Mouse (Mus musculus): ENCODE measurements at regions not wholly inside any gene's neighbourhood (a gene's known extent, or its start where the extent isn't known, plus 50 kb on each side); places are given as distances from the start of the nearest gene placed in this dataset.
A peak's percentile ranks its signal among the peaks of the same experiment; 100 is the strongest.

DNA sequence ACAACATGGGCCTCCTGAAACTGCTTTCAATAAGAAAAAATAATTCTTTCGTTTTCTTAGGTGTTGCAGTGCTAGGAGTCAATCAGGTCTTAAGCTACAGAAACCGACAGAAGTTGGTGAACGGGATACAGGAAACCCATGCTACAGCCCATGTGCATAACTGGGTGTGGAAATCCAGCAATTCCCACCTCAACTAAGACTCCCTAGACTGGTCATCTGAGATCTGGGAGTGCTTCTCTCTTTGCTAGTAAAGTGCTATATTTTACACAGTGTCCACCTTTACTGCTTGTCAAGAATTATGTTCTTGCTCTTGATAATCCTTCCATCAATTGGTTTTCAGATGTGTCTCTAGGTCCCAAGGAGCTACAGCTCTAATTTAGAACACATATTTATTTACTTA lies 166.4 kb upstream of the Zc3h12c start:
- Histone ChIP-seq H3K36me3 (ENCODE audit: control insufficient read depth, insufficient read depth) (no peaks in the 10 kb centered on the region), H3K27ac (ENCODE audit: low read length) (no peak overlapping the region), H3K4me2 (ENCODE audit: low read length) (no peak overlapping the region), H3K9ac (replicated peaks; ENCODE audit: low read depth, low read length) (no peak overlapping the region), H3K4me3 (replicated peaks; ENCODE audit: low read length) (no peak overlapping the region), H3K4me1 (replicated peaks; ENCODE audit: control insufficient read depth, insufficient read depth, low read length) (no peaks in the 10 kb centered on the region; the same call in 1 of the 2 replicates), H3K9me3 (ENCODE audit: control insufficient read depth, low read length) (no peaks in the 10 kb centered on the region), H3K27me3 (replicated peaks; ENCODE audit: control insufficient read depth, insufficient read depth, low read length) (no peaks in the 10 kb centered on the region)
- no peak for ATAC-seq
- 87% methylated on average over 3 of the region's 3 CpGs for WGBS

DNA sequence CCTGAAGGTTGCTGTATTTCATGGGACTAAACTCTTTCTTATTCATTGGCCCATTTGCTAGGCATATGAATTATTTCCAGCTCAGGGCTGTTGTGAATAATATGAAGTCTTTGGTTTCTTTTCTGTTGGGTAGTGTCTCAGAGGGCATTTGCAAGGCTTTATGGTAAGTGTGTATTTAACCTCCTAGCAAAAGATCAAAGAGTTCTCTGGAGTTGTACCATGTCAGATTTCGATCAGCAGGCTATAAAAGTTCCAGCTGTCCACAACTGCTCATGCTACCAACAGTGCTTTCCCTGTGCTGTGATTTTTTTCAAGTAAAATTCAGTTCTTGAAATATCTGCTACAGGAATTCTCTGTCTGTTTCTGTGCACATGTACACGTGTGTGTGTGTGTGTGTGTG lies 165.5 kb upstream of the Zc3h12c start:
- Histone ChIP-seq H3K4me1 (replicated peaks; ENCODE audit: control insufficient read depth, insufficient read depth, low read length) (no peaks in the 10 kb centered on the region; the same call in 1 of the 2 replicates), H3K9me3 (ENCODE audit: control insufficient read depth, low read length) (no peaks in the 10 kb centered on the region), H3K36me3 (ENCODE audit: control insufficient read depth, insufficient read depth) (no peaks in the 10 kb centered on the region), H3K27ac (ENCODE audit: low read length) (no peak overlapping the region), H3K27me3 (replicated peaks; ENCODE audit: control insufficient read depth, insufficient read depth, low read length) (no peaks in the 10 kb centered on the region), H3K9ac (replicated peaks; ENCODE audit: low read depth, low read length) (no peak overlapping the region), H3K4me2 (ENCODE audit: low read length) (no peak overlapping the region), H3K4me3 (replicated peaks; ENCODE audit: low read length) (no peak overlapping the region)
- 49% methylated on average over 2 of the region's 2 CpGs for WGBS
- ATAC-seq = no peak

DNA sequence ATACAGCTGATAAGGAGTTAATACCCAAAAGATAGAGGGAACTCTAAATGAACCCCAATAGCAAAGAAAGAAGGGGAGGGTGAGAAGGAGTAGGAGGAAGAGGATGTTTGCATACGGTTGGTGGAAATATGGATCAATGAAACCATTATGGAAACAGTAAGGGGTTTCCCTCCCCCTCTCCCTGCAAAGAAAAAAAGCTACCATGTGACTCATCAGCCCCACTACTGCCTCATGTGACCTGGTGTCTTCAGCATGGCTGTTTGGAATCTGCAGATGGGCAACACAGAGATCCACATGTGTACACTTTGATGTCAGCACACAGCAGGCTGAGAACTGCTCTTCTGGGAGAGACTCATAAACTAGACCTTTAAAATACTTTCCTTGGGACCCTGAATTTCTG lies 163.4 kb upstream of the Zc3h12c start:
- whole genome bisulfite sequencing = 83% methylated on average over 1 of the region's 1 CpGs
- no peak overlapping the region for H3K9ac ChIP-seq (replicated peaks; ENCODE audit: low read depth, low read length)
- no peak overlapping the region for H3K4me3 ChIP-seq (replicated peaks; ENCODE audit: low read length)
- H3K36me3 ChIP-seq (ENCODE audit: control insufficient read depth, insufficient read depth) = no peaks in the 10 kb centered on the region
- H3K4me2 ChIP-seq (ENCODE audit: low read length) = no peak overlapping the region
- no peak overlapping the region for H3K27ac ChIP-seq (ENCODE audit: low read length)
- no peaks in the 10 kb centered on the region for H3K27me3 ChIP-seq (replicated peaks; ENCODE audit: control insufficient read depth, insufficient read depth, low read length)
- H3K4me1 ChIP-seq (replicated peaks; ENCODE audit: control insufficient read depth, insufficient read depth, low read length) = no peaks in the 10 kb centered on the region
- H3K9me3 ChIP-seq (ENCODE audit: control insufficient read depth, low read length) = no peaks in the 10 kb centered on the region
- no peak for ATAC-seq

DNA sequence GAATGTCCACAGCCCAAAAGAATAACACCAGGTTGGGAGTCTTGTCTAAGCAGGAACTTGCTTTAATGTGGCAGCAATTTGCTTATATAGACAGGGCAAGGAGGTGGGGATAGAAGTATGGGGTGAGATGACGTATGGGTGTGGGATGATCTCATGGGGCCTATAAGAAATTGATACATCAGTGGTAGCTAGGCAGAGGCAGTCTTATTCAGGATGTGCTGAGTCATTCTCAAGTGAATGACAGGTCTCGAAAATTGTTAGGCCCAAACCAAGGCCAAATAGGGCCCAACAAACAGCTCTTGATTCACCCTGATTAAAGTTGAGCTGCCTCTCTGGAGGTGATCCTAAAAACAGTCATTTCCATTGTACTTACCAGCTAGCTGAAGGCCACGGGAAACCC lies 162.3 kb upstream of the Zc3h12c start:
- H3K4me1 ChIP-seq (replicated peaks; ENCODE audit: control insufficient read depth, insufficient read depth, low read length) = no peaks in the 10 kb centered on the region
- no peak overlapping the region for H3K4me3 ChIP-seq (replicated peaks; ENCODE audit: low read length)
- H3K4me2 ChIP-seq (ENCODE audit: low read length) = no peak overlapping the region
- no peak for ATAC-seq
- H3K36me3 ChIP-seq (ENCODE audit: control insufficient read depth, insufficient read depth) = no peaks in the 10 kb centered on the region
- H3K27ac ChIP-seq (ENCODE audit: low read length) = no peak overlapping the region
- no peaks in the 10 kb centered on the region for H3K9me3 ChIP-seq (ENCODE audit: control insufficient read depth, low read length)
- 83% methylated on average over 3 of the region's 3 CpGs for WGBS
- H3K27me3 ChIP-seq (replicated peaks; ENCODE audit: control insufficient read depth, insufficient read depth, low read length) = no peaks in the 10 kb centered on the region
- no peak overlapping the region for H3K9ac ChIP-seq (replicated peaks; ENCODE audit: low read depth, low read length)

DNA sequence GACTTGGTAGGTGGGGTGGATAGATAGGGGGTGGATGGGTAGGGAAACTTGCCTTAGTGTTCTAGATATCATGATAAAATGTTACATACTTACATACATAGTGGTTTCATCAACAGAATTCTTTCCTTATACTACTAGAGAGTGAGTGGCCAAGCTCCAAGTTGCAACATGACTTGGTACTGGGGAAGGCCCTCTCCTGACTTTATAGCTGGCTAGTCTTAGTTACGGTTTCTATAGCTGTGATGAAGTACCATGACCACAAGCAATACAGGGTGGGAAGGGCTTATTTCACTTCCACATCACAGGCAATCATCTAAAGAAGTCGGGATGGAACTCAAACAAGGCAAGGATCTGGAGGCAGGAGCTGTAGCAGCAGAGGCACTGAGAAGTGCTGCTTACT lies 156.0 kb upstream of the Zc3h12c start:
- H3K27ac ChIP-seq (ENCODE audit: low read length) = no peak overlapping the region
- no peak overlapping the region for H3K4me3 ChIP-seq (replicated peaks; ENCODE audit: low read length)
- no peak overlapping the region for H3K4me2 ChIP-seq (ENCODE audit: low read length)
- no peaks in the 10 kb centered on the region for H3K9me3 ChIP-seq (ENCODE audit: control insufficient read depth, low read length)
- no peaks in the 10 kb centered on the region for H3K4me1 ChIP-seq (replicated peaks; ENCODE audit: control insufficient read depth, insufficient read depth, low read length)
- 96% methylated on average over 2 of the region's 2 CpGs for WGBS
- no peak overlapping the region for H3K9ac ChIP-seq (replicated peaks; ENCODE audit: low read depth, low read length)
- H3K27me3 ChIP-seq (replicated peaks; ENCODE audit: control insufficient read depth, insufficient read depth, low read length) = no peaks in the 10 kb centered on the region
- ATAC-seq = no peak
- no peaks in the 10 kb centered on the region for H3K36me3 ChIP-seq (ENCODE audit: control insufficient read depth, insufficient read depth)

DNA sequence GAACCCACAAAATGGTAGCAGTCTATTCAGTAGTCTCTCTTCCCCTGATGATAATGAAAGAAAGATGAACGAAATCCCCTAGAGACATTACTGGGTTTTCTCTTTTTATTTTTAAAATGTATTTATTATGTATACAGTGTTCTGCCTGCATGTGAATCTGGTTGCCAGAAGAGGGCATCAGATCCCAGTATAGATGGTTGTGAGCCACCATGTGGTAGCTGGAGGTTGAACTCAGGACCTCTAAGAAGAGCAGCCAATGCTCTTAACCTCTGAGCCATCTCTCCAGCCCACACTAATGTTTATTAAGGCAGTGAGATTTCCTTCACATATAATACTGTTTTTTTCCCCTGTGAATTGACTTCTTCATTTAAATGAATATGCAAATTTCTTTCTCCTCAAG lies 155.4 kb upstream of the Zc3h12c start:
- Histone ChIP-seq H3K27me3 (replicated peaks; ENCODE audit: control insufficient read depth, insufficient read depth, low read length) (no peaks in the 10 kb centered on the region), H3K4me2 (ENCODE audit: low read length) (no peak overlapping the region), H3K9ac (replicated peaks; ENCODE audit: low read depth, low read length) (no peak overlapping the region), H3K9me3 (ENCODE audit: control insufficient read depth, low read length) (no peaks in the 10 kb centered on the region), H3K27ac (ENCODE audit: low read length) (no peak overlapping the region), H3K4me1 (replicated peaks; ENCODE audit: control insufficient read depth, insufficient read depth, low read length) (no peaks in the 10 kb centered on the region), H3K36me3 (ENCODE audit: control insufficient read depth, insufficient read depth) (no peaks in the 10 kb centered on the region), H3K4me3 (replicated peaks; ENCODE audit: low read length) (no peak overlapping the region)
- 94% methylated on average over 1 of the region's 1 CpGs for WGBS
- ATAC-seq = no peak

DNA sequence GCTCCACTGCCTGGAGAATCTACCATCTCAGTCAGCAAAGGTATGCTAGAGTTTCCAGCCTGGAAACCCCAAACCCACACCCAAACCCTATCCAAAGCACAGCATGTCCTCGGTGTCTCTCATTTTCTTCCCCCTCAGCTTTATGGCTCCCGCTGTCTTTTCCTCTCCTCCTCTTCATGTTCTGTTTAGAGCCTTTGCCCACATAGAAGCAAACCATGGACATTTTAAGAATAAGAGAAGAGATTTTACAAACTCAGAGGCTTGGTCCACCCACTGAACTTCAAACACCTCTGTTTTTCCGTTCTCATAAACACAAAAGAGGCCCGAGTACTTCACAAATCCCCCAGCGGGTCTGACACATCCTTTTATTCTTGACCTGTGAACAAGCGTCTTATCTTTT lies 154.9 kb upstream of the Zc3h12c start:
- no peak overlapping the region for H3K27ac ChIP-seq (ENCODE audit: low read length)
- no peak overlapping the region for H3K4me2 ChIP-seq (ENCODE audit: low read length)
- no peak overlapping the region for H3K9ac ChIP-seq (replicated peaks; ENCODE audit: low read depth, low read length)
- no peaks in the 10 kb centered on the region for H3K27me3 ChIP-seq (replicated peaks; ENCODE audit: control insufficient read depth, insufficient read depth, low read length)
- no peaks in the 10 kb centered on the region for H3K9me3 ChIP-seq (ENCODE audit: control insufficient read depth, low read length)
- no peak overlapping the region for H3K4me3 ChIP-seq (replicated peaks; ENCODE audit: low read length)
- H3K4me1 ChIP-seq (replicated peaks; ENCODE audit: control insufficient read depth, insufficient read depth, low read length) = no peaks in the 10 kb centered on the region
- 87% methylated on average over 6 of the region's 6 CpGs for WGBS
- ATAC-seq = no peak
- H3K36me3 ChIP-seq (ENCODE audit: control insufficient read depth, insufficient read depth) = no peaks in the 10 kb centered on the region

DNA sequence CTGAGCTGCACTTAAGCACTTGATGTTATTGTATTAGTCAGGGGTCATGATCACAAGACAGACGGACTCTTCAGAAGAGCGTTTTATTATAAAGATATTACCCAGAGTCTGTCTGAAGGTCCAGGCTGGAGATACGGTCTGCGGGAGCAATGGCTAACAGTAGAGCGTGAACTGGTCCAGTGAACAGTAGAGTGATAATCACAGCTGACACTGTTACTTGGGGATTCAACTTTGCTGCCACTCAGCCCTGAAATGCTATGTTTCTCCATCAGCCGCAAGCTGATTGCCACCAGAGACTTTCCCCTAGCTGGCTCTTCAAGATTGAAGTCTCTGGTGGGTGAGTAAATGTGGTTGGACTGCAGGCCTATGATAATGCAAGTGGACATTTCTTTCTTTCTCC lies 133.1 kb upstream of the Zc3h12c start:
- WGBS = 90% methylated on average over 6 of the region's 6 CpGs
- no peak for ATAC-seq

DNA sequence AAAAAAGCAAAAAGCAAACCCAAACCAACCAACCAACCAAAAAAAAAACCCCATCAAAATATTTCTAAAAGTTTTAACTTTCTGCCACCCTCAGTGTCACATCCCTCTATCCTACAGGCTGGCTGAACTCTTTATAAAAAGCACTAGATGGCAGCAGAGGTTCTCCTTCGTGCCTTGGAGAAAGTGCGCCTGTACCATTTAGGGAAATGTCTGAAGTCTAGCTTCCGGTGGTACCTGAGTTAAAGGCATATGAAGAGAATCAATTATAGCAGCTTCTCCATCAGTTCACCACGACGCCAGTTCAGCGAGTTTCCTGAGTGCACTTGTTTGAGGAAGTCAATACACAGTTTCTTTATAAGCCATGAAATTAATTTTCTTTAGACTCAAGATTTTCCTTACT lies 130.0 kb upstream of the Zc3h12c start:
- H3K27me3 ChIP-seq (replicated peaks; ENCODE audit: control insufficient read depth, insufficient read depth, low read length) = no peaks in the 10 kb centered on the region
- peak; percentile 78 for ATAC-seq
- H3K4me2 ChIP-seq (ENCODE audit: low read length) = no peak overlapping the region
- WGBS = 6% methylated on average over 6 of the region's 6 CpGs
- no peaks in the 10 kb centered on the region for H3K4me1 ChIP-seq (replicated peaks; ENCODE audit: control insufficient read depth, insufficient read depth, low read length)
- no peaks in the 10 kb centered on the region for H3K9me3 ChIP-seq (ENCODE audit: control insufficient read depth, low read length)
- H3K27ac ChIP-seq (ENCODE audit: low read length) = no peak overlapping the region
- no peaks in the 10 kb centered on the region for H3K36me3 ChIP-seq (ENCODE audit: control insufficient read depth, insufficient read depth)
- H3K9ac ChIP-seq (replicated peaks; ENCODE audit: low read depth, low read length) = no peak overlapping the region
- H3K4me3 ChIP-seq (replicated peaks; ENCODE audit: low read length) = no peak overlapping the region

More for the DNA sequence above, 133.1 kb upstream of the Zc3h12c start:
- Histone ChIP-seq H3K36me3 (ENCODE audit: control insufficient read depth, insufficient read depth) (no peaks in the 10 kb centered on the region), H3K27me3 (replicated peaks; ENCODE audit: control insufficient read depth, insufficient read depth, low read length) (no peaks in the 10 kb centered on the region), H3K9me3 (ENCODE audit: control insufficient read depth, low read length) (no peaks in the 10 kb centered on the region), H3K4me3 (replicated peaks; ENCODE audit: low read length) (no peak overlapping the region), H3K9ac (replicated peaks; ENCODE audit: low read depth, low read length) (no peak overlapping the region), H3K4me1 (replicated peaks; ENCODE audit: control insufficient read depth, insufficient read depth, low read length) (0 out of 2 replicates have a peak, but pooled peaks cover 2% of the 10 kb centered on the region), H3K27ac (ENCODE audit: low read length) (no peak overlapping the region), H3K4me2 (ENCODE audit: low read length) (no peak overlapping the region)

DNA sequence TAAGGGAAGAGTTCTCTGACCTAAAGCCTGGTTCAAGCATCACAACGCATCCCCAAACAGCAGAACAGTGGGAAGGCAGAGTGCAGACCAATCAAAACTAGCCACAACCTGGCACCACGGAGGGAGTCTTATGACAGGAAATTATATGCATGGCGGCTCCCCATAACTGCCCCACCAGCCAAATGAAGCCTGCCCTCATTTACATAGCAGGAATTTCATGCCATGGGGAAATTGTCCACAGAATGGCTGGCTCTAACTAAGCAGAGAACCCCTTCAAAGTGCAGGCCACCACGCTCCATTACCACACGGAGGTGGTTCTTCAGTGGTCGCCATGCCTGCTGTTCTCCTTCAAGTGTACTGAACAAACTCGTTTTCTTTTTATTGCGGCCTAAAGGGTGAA lies 126.3 kb upstream of the Zc3h12c start:
- WGBS = 84% methylated on average over 8 of the region's 8 CpGs
- H3K36me3 ChIP-seq (ENCODE audit: control insufficient read depth, insufficient read depth) = no peaks in the 10 kb centered on the region
- no peak for ATAC-seq
- no peak overlapping the region for H3K27ac ChIP-seq (ENCODE audit: low read length)
- no peaks in the 10 kb centered on the region for H3K4me1 ChIP-seq (replicated peaks; ENCODE audit: control insufficient read depth, insufficient read depth, low read length)
- no peak overlapping the region for H3K4me2 ChIP-seq (ENCODE audit: low read length)
- H3K9ac ChIP-seq (replicated peaks; ENCODE audit: low read depth, low read length) = no peak overlapping the region
- H3K4me3 ChIP-seq (replicated peaks; ENCODE audit: low read length) = no peak overlapping the region
- H3K9me3 ChIP-seq (ENCODE audit: control insufficient read depth, low read length) = no peaks in the 10 kb centered on the region
- H3K27me3 ChIP-seq (replicated peaks; ENCODE audit: control insufficient read depth, insufficient read depth, low read length) = no peaks in the 10 kb centered on the region
